Mouse (Mus musculus): ENCODE data around the gene Wnt7b. TPM values are rescaled to one million over a fixed set of nuclear protein-coding genes. Genes with fewer than 3 reads are reported as not detected.

The Wnt7b gene
- total and polyA plus RNA-seq, 3 experiments, result not detected

- in situ Hi-C loops (cut with MboI; ENCODE audit: low pct_ligation_motif_present, low pct_unique_long_range_greater_than_20kb, low sequenced_read_pairs) (loop anchor here (25.0 kb wide), 1 partner anchor 406 kb away; no protein-coding TSS in a partner anchor), dilution Hi-C loops (cut with MboI; ENCODE audit: extremely low pct_ligation_motif_present, extremely low pct_unique_long_range_greater_than_20kb, low sequenced_read_pairs) (no loop called here)
- Histone ChIP-seq H3K36me3 (replicated peaks in 1 of 2; ENCODE audit: control insufficient read depth in 1 of 2, insufficient read depth in 1 of 2, low read length in 1 of 2) (no peaks in the 10 kb centered on the region), H3K9me3 (replicated peaks; ENCODE audit: low read length) (no peaks in the 10 kb centered on the region), H3K4me3 (replicated peaks in 1 of 3; ENCODE audit: low read depth in 2 of 3, low read length in 2 of 3, poor library complexity in 1 of 3) (no peak overlapping the region), H3K4me2 (ENCODE audit: insufficient read depth, low read depth, poor library complexity, severe bottlenecking) (no peak overlapping the region), H3K9ac (ENCODE audit: insufficient read depth, low read depth) (no peak overlapping the region), H3K27ac (ENCODE audit: insufficient read depth, low read depth) (no peak overlapping the region), H3K4me1 (ENCODE audit: control insufficient read depth in 1 of 2, insufficient read depth in 2 of 2) (peaks cover 0 to 9% of the 10 kb centered on the region in 2 experiments; a peak in 2 of 4 replicates), H3K79me2 (replicated peaks; ENCODE audit: control insufficient read depth, extremely low read depth, insufficient read depth, poor library complexity, severe bottlenecking) (no peaks in the 10 kb centered on the region), H3K27me3 (replicated peaks) (peaks cover 50% of the 10 kb centered on the region)
- DNase-seq (ENCODE audit: extremely low read depth), result no peak
- TF ChIP-seq ETS1 (conservative IDR thresholded peaks at IDR 0.05; ENCODE audit: low read depth, low read length) (no peak), CHD1 (IDR thresholded peaks at IDR 0.05; ENCODE audit: low read depth, low read length) (no peak), JUN (IDR thresholded peaks at IDR 0.05; ENCODE audit: insufficient read depth, low read depth, low read length) (no peak), SMC3 (IDR thresholded peaks at IDR 0.05; ENCODE audit: low read depth, low read length) (no peak), TBP (conservative IDR thresholded peaks at IDR 0.05; ENCODE audit: low read depth, low read length) (no peak), POLR2A (IDR thresholded peaks at IDR 0.05; ENCODE audit: low read depth, low read length) (no peak), USF1 (IDR thresholded peaks at IDR 0.05; ENCODE audit: low read depth, low read length) (no peak), BHLHE40 (IDR thresholded peaks at IDR 0.05; ENCODE audit: low read depth, low read length) (no peak), USF2 (conservative IDR thresholded peaks at IDR 0.05; ENCODE audit: low read depth, low read length) (no peak), JUND (conservative IDR thresholded peaks at IDR 0.05; ENCODE audit: low read depth, low read length) (no peak), PAX5 (IDR thresholded peaks at IDR 0.05; ENCODE audit: low read length) (no peak), KAT2A (IDR thresholded peaks at IDR 0.05; ENCODE audit: insufficient replicate concordance, low read length) (no peak), UBTF (IDR thresholded peaks at IDR 0.05; ENCODE audit: low read depth, low read length) (no peak), ELF1 (IDR thresholded peaks at IDR 0.05; ENCODE audit: low read depth, low read length) (no peak), MYC (IDR thresholded peaks at IDR 0.05; ENCODE audit: low read depth, low read length) (no peak), TCF12 (IDR thresholded peaks at IDR 0.05; ENCODE audit: low read depth, low read length) (no peak)
These were observed 23.8 kb upstream of the Wnt7b start for GRCm38 (mm10) chr15:85605962-85606610.

GRCm38 (mm10) chr15:85604938-85605337 is 22.7 kb upstream of the Wnt7b start:
- dilution Hi-C loops (cut with MboI; ENCODE audit: extremely low pct_ligation_motif_present, extremely low pct_unique_long_range_greater_than_20kb, low sequenced_read_pairs) (no loop called here), in situ Hi-C loops (cut with MboI; ENCODE audit: low pct_ligation_motif_present, low pct_unique_long_range_greater_than_20kb, low sequenced_read_pairs) (loop anchor here (25.0 kb wide), 1 partner anchor 407 kb away; no protein-coding TSS in a partner anchor)
- no peak overlapping the region for H3K27ac ChIP-seq (ENCODE audit: insufficient read depth, low read depth)
- no peak overlapping the region for H3K4me3 ChIP-seq (replicated peaks in 1 of 3; ENCODE audit: low read depth in 2 of 3, low read length in 2 of 3, poor library complexity in 1 of 3)
- H3K9ac ChIP-seq (ENCODE audit: insufficient read depth, low read depth), result no peak overlapping the region
- TF ChIP-seq RCOR1 (conservative IDR thresholded peaks at IDR 0.05; ENCODE audit: low read depth, low read length) (no peak), NRF1 (IDR thresholded peaks at IDR 0.05; ENCODE audit: low read depth, low read length) (no peak), CHD1 (IDR thresholded peaks at IDR 0.05; ENCODE audit: low read depth, low read length) (no peak), MAFK (IDR thresholded peaks at IDR 0.05; ENCODE audit: insufficient replicate concordance, low read length) (no peak), MXI1 (IDR thresholded peaks at IDR 0.05; ENCODE audit: low read depth, low read length) (no peak), ZKSCAN1 (IDR thresholded peaks at IDR 0.05; ENCODE audit: borderline replicate concordance, low read depth, low read length) (no peak), CTCF (conservative IDR thresholded peaks at IDR 0.05 in 1 of 2, IDR thresholded peaks at IDR 0.05 in 1 of 2; ENCODE audit: low read depth in 2 of 2, low read length in 2 of 2) (no peak), MAZ (IDR thresholded peaks at IDR 0.05; ENCODE audit: low read depth, low read length) (no peak), ZMIZ1 (IDR thresholded peaks at IDR 0.05; ENCODE audit: low read depth, low read length) (no peak), SIN3A (IDR thresholded peaks at IDR 0.05; ENCODE audit: low read length) (no peak), ELF1 (IDR thresholded peaks at IDR 0.05; ENCODE audit: low read depth, low read length) (no peak), CHD2 (IDR thresholded peaks at IDR 0.05; ENCODE audit: low read length) (no peak)
- H3K27me3 ChIP-seq (replicated peaks), result peaks cover 53% of the 10 kb centered on the region
- no peaks in the 10 kb centered on the region for H3K4me1 ChIP-seq (ENCODE audit: control insufficient read depth in 1 of 2, insufficient read depth in 2 of 2)
- H3K4me2 ChIP-seq (ENCODE audit: insufficient read depth, low read depth, poor library complexity, severe bottlenecking), result no peak overlapping the region
- H3K9me3 ChIP-seq (replicated peaks; ENCODE audit: low read length), result no peaks in the 10 kb centered on the region
- no peaks in the 10 kb centered on the region for H3K79me2 ChIP-seq (replicated peaks; ENCODE audit: control insufficient read depth, extremely low read depth, insufficient read depth, poor library complexity, severe bottlenecking)
- no peaks in the 10 kb centered on the region for H3K36me3 ChIP-seq (replicated peaks in 1 of 2; ENCODE audit: control insufficient read depth in 1 of 2, insufficient read depth in 1 of 2, low read length in 1 of 2)
- DNase-seq (ENCODE audit: extremely low read depth), result no peak
